Mouse (Mus musculus) intestine, embryonic 15.5 days (tissue): ENCODE measurements around the gene Slc38a1. TPM values are rescaled to one million over a fixed set of nuclear protein-coding genes. Genes with fewer than 3 reads are reported as not detected.

Experiments
- ATAC-seq: fragments of 200-750 bp; cut with Nextera tagmentation; 2 replicates; pipeline ENCODE4 v1.8.0; 2017; ENCODE audit warnings: moderate TSS enrichment, moderate library complexity
- H3K27ac ChIP-seq: fragments of 300-500 bp; sonication (generic); 2 replicates; pipeline ENCODE4 v1.5.1; 2015; ENCODE audit warnings: mild to moderate bottlenecking, inconsistent platforms
- H3K27me3 ChIP-seq: fragments of 300-500 bp; sonication (generic); replicated peaks from 2 replicates; pipeline ENCODE4 v1.6.1; 2015; ENCODE audit warnings: inconsistent platforms
- H3K36me3 ChIP-seq: fragments of 300-500 bp; sonication (generic); 2 replicates; pipeline ENCODE4 v1.6.1; 2015; ENCODE audit warnings: inconsistent platforms
- H3K4me1 ChIP-seq: fragments of 300-500 bp; sonication (generic); replicated peaks from 2 replicates; pipeline ENCODE4 v1.6.1; 2015; ENCODE audit warnings: inconsistent platforms
- H3K4me2 ChIP-seq: fragments of 300-500 bp; sonication (generic); replicated peaks from 2 replicates; pipeline ENCODE4 v1.6.1; 2015; ENCODE audit warnings: mild to moderate bottlenecking, inconsistent platforms
- H3K4me3 ChIP-seq: fragments of 300-500 bp; sonication (generic); replicated peaks from 2 replicates; pipeline ENCODE4 v1.5.1; 2015; ENCODE audit warnings: inconsistent platforms
- H3K9ac ChIP-seq: fragments of 300-500 bp; sonication (generic); 2 replicates; pipeline ENCODE4 v1.6.1; 2015; ENCODE audit warnings: inconsistent platforms
- H3K9me3 ChIP-seq: fragments of 300-500 bp; sonication (generic); 2 replicates; pipeline ENCODE4 v1.6.1; 2016; ENCODE audit warnings: inconsistent platforms
- WGBS: fragments of 180-500 bp; shearing (Covaris S2); methylation state at CpG from one replicate; pipeline ENCODE4 v1.1.7; 2015; 5-methylcytosine and 5-hydroxymethylcytosine counted together
- polyA plus RNA-seq: library from polyadenylated mRNA; unstranded; fragments of >200 nt; fragmentation: Nextera tagmentation; extraction: Ambion mirVana; gene quantifications from 2 replicates; pipeline ENCODE4 v1.2.1, GENCODE M21; 2015

Gene Slc38a1
- polyA plus RNA-seq, 1 experiment from 2014 or later, result 119 TPM

DNA sequence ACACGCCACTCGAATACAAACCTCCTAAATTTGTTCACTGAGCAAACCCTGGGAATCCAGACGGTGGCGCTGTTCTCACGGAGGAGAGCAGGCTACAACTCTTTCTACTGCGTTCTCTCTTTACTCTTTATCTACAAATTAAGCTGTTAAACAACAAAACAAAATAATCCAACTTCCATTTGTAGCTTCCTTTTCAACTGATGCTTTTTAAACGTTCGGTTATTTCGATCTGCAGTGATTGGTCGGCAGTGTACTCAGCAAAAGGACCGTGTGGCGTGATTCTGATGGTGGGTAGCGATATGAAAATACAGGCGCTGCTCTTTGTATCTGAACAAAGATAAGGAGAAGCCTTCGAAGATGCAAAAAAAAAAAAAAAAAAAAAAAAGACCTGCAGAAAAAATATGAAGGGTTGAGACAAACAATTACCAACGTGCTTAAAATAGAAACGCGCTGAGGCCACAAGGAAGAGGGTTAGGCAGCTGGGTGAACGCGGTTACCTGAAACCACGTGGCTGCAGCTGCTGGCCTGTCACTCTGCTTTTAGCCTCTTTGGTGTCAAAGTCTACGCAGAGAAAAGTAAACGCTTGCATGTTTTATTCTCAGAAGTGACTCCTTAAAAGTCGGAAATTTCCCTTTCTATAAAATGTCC, 99.4 kb downstream of the Slc38a1 start:
- Histone ChIP-seq H3K4me2 (peak overlapping the region; percentile 64), H3K4me3 (peak overlapping the region; percentile 34), H3K9ac (peak overlapping the region; percentile 26; the same call in 1 of the 2 replicates), H3K36me3 (no peaks in the 10 kb centered on the region), H3K9me3 (no peaks in the 10 kb centered on the region), H3K27ac (no peak overlapping the region), H3K4me1 (0 out of 2 replicates have a peak, but pooled peaks cover 2% of the 10 kb centered on the region), H3K27me3 (no peaks in the 10 kb centered on the region)
- WGBS, result 3% methylated on average over 24 of the region's 24 CpGs
- peak; percentile 89 for ATAC-seq

DNA sequence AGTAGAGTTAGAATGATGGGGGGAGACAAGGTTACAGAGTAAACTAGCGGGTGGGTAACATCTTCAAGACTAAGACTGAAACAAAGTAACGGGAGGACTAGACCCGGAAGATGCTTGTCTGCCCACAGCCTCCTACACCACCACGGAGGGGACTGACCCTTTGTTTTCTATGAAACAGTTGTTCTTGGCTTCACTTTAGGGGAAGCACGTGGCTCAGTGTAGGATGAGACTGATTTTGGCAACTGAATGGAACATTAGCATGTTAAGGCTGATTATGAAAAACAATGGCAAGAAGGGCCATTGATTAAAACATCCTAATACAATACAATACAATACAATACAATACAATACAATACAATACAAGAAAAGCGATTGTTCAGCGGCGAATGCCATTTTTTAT, 100.6 kb downstream of the Slc38a1 start:
- H3K27ac ChIP-seq, result no peak overlapping the region
- no peaks in the 10 kb centered on the region for H3K36me3 ChIP-seq
- H3K9ac ChIP-seq, result no peak overlapping the region
- no peak overlapping the region for H3K4me2 ChIP-seq
- 0 out of 2 replicates have a peak, but pooled peaks cover 2% of the 10 kb centered on the region for H3K4me1 ChIP-seq
- WGBS, result 80% methylated on average over 8 of the region's 8 CpGs
- no peaks in the 10 kb centered on the region for H3K27me3 ChIP-seq
- no peaks in the 10 kb centered on the region for H3K9me3 ChIP-seq
- ATAC-seq, result no peak
- no peak overlapping the region for H3K4me3 ChIP-seq

DNA sequence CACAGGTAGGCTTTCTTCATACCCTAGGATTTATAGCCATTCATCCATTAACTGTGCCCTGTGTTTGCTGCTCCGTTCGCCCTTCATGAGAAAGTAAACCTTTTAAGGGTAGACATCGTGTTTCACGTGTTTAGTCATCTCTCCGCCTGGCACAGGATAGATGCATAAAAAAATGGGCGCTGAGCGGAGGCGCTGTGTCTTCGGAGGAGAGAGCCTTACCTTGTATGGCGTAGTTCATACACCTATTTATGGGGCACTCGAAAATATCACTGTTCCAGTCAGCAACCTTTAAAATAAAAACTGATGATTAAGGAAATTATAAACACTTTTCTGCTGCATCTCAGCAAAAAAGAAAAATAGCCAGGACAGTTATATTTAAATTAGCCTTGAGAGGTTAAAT, 105.4 kb downstream of the Slc38a1 start:
- no peaks in the 10 kb centered on the region for H3K27me3 ChIP-seq
- ATAC-seq, result 0 out of 2 replicates have a peak, but pooled peaks have one; percentile 45

DNA sequence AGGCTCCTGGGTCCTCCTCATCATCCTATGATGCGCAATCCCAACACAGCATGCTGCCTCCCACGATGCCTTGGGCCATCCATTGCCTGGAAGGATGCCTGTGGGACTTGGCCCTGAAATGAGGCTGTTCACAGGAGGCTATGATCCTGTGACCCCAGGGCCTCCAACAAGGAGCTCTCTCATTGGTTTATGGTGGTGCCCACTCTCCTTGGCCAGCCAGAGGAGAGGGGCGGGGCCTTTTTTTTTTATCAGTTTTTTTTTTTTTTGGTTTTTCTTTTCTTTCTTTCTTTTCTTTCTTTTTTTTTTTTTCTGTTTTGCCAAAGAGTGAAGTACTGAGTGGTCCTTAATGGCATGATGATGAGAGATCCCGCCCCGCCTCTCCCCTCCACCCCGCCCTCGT, 106.3 kb downstream of the Slc38a1 start:
- Histone ChIP-seq H3K4me2 (no peak overlapping the region), H3K27ac (no peak overlapping the region), H3K27me3 (no peaks in the 10 kb centered on the region), H3K4me1 (no peaks in the 10 kb centered on the region), H3K4me3 (no peak overlapping the region), H3K36me3 (no peaks in the 10 kb centered on the region), H3K9me3 (no peaks in the 10 kb centered on the region), H3K9ac (no peak overlapping the region)
- ATAC-seq, result no peak
- WGBS, result 95% methylated on average over 7 of the region's 7 CpGs

More for the DNA sequence above, 105.4 kb downstream of the Slc38a1 start:
- Histone ChIP-seq H3K9me3 (no peaks in the 10 kb centered on the region), H3K4me3 (no peak overlapping the region), H3K27ac (no peak overlapping the region), H3K4me1 (no peaks in the 10 kb centered on the region), H3K9ac (no peak overlapping the region), H3K4me2 (no peak overlapping the region), H3K36me3 (no peaks in the 10 kb centered on the region)
- WGBS, result 71% methylated on average over 11 of the region's 11 CpGs

DNA sequence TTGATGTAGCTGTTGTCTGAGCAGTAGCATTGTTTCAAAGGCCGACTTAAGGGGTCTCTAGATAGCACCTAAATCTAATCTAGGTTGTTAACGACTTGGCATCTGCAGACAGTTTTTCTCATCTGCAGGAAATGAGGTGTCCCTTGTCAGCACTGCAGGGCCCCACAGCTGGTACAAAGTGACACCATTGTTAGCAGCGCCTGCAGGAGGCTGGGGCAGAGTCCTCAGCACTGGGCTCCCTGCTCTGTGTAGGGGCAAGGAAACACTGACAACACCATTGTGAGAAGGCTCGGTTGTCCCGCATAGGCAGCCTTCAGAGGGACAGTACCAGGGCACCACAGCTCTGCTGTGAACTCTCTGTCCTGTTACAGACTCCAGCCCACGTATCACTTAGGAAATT, 115.0 kb downstream of the Slc38a1 start:
- ATAC-seq, result peak; percentile 82
- Histone ChIP-seq H3K4me3 (no peak overlapping the region), H3K36me3 (no peaks in the 10 kb centered on the region), H3K27ac (no peak overlapping the region), H3K4me2 (no peak overlapping the region), H3K9me3 (no peaks in the 10 kb centered on the region), H3K4me1 (no peaks in the 10 kb centered on the region), H3K27me3 (no peaks in the 10 kb centered on the region), H3K9ac (no peak overlapping the region)
- WGBS, result 37% methylated on average over 6 of the region's 6 CpGs

DNA sequence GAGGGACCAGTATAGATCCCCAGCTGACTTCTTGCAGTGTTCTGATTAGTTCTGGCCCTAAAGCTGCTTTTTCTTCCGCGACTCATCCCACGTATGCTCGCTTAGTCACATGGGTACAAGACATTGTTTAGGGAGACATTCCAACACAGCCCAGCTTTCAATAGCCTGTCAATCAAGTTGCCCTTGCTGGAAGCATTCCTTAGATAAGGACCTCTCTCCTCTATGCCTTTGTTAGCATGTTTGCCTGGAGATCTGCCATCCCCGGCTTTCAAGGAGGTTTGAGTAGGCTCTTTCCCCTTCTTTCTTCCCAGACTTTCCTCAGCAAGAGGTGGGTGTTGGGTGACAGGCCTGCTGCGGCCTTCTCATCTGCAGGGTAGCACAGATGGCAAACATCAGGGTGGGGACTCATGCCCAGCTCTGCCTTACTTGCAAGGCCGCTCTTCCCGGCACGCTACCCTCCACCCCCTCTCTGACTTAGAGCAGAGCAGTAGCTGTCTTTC, 118.4 kb downstream of the Slc38a1 start:
- 57% methylated on average over 9 of the region's 9 CpGs for WGBS
- ATAC-seq, result no peak
- Histone ChIP-seq H3K27me3 (no peaks in the 10 kb centered on the region), H3K27ac (no peak overlapping the region), H3K9ac (no peak overlapping the region), H3K36me3 (no peaks in the 10 kb centered on the region), H3K9me3 (no peaks in the 10 kb centered on the region), H3K4me1 (no peaks in the 10 kb centered on the region), H3K4me2 (no peak overlapping the region), H3K4me3 (no peak overlapping the region)

Other genes with a start within 250 kb of the Slc38a1 start
- gene Scaf11, start 182.1 kb downstream of the Slc38a1 start, polyA plus RNA-seq, result 89.8 and 102 TPM in 2 replicates
- gene Slc38a2, start 56.8 kb upstream of the Slc38a1 start, polyA plus RNA-seq, result 83.8 and 95.3 TPM in 2 replicates